Mouse (Mus musculus): Measurements from ENCODE around the gene Zfp61. TPM values are rescaled to one million over a fixed set of nuclear protein-coding genes. Genes with fewer than 3 reads are reported as not detected.

Zfp61 gene
- polyA plus RNA-seq, 1 experiment from 2014 or later: 37.3 TPM

GRCm38 (mm10) chr7:24253779-24254615 lies 47.0 kb downstream of the Zfp61 start:
- WGBS: 64% methylated on average over 9 of the region's 9 CpGs
- no peak overlapping the region for H3K9ac ChIP-seq (replicated peaks; ENCODE audit: low read depth, low read length)
- H3K4me3 ChIP-seq (ENCODE audit: low read depth, low read length): peak overlapping the region; percentile 44
- no peaks in the 10 kb centered on the region for H3K27me3 ChIP-seq (ENCODE audit: control insufficient read depth, insufficient read depth, low read length)
- no peaks in the 10 kb centered on the region for H3K9me3 ChIP-seq (ENCODE audit: control insufficient read depth, low read length)
- H3K36me3 ChIP-seq (ENCODE audit: control insufficient read depth, insufficient read depth, low read length): no peaks in the 10 kb centered on the region
- H3K27ac ChIP-seq (ENCODE audit: low read depth, low read length): no peak overlapping the region
- peak overlapping the region; percentile 64 for H3K4me2 ChIP-seq (ENCODE audit: low read depth, low read length)
- peak; percentile 73 for ATAC-seq (ENCODE audit: low read depth)
- H3K4me1 ChIP-seq (ENCODE audit: control insufficient read depth, insufficient read depth, low read length): 0 out of 2 replicates have a peak, but pooled peaks cover 7% of the 10 kb centered on the region

Small RNA genes within 50 kb of the gene (microRNA-seq; reads per million reads assigned to microRNA genes)
- not detected for gene Gm27592

Other genes with a start within 250 kb of the Zfp61 start
- 0.01 TPM in 1 of 2 replicates, not detected in the other for gene Vmn1r183, start 248.0 kb downstream of the Zfp61 start, polyA plus RNA-seq (2014; fragmentation: Nextera tagmentation; extraction: Ambion mirVana)
- 38.6 and 41.8 TPM in 2 replicates for gene Zfp180, start 219.3 kb downstream of the Zfp61 start, polyA plus RNA-seq (2014; fragmentation: Nextera tagmentation; extraction: Ambion mirVana)
- gene Zfp112, start 188.9 kb downstream of the Zfp61 start, polyA plus RNA-seq (2014; fragmentation: Nextera tagmentation; extraction: Ambion mirVana): 11.2 and 11.7 TPM in 2 replicates
- 27.8 and 32.4 TPM in 2 replicates for gene Zfp235, start 167.1 kb downstream of the Zfp61 start, polyA plus RNA-seq (2014; fragmentation: Nextera tagmentation; extraction: Ambion mirVana)
- gene Zfp114, start 126.2 kb downstream of the Zfp61 start, polyA plus RNA-seq (2014; fragmentation: Nextera tagmentation; extraction: Ambion mirVana): 3.8 and 4.0 TPM in 2 replicates
- 4.5 and 6.7 TPM in 2 replicates for gene Zfp111, start 89.8 kb downstream of the Zfp61 start, polyA plus RNA-seq (2014; fragmentation: Nextera tagmentation; extraction: Ambion mirVana)
- gene Zfp109, start 63.7 kb downstream of the Zfp61 start, polyA plus RNA-seq (2014; fragmentation: Nextera tagmentation; extraction: Ambion mirVana): 3.8 and 4.5 TPM in 2 replicates
- gene Zfp108, start 46.4 kb downstream of the Zfp61 start, polyA plus RNA-seq (2014; fragmentation: Nextera tagmentation; extraction: Ambion mirVana): 7.0 and 7.2 TPM in 2 replicates
- 6.4 and 8.9 TPM in 2 replicates for gene Zfp93, start 30.8 kb downstream of the Zfp61 start, polyA plus RNA-seq (2014; fragmentation: Nextera tagmentation; extraction: Ambion mirVana)
- 19.2 and 24.2 TPM in 2 replicates for gene Zfp94, start 15.4 kb upstream of the Zfp61 start, polyA plus RNA-seq (2014; fragmentation: Nextera tagmentation; extraction: Ambion mirVana)
- 0.32 and 0.99 TPM in 2 replicates for gene Tescl, start 32.7 kb upstream of the Zfp61 start, polyA plus RNA-seq (2014; fragmentation: Nextera tagmentation; extraction: Ambion mirVana)
- not detected in 2 replicates for gene Lypd5, start 48.0 kb upstream of the Zfp61 start, polyA plus RNA-seq (2014; fragmentation: Nextera tagmentation; extraction: Ambion mirVana)
- gene Kcnn4, start 69.0 kb upstream of the Zfp61 start, polyA plus RNA-seq (2014; fragmentation: Nextera tagmentation; extraction: Ambion mirVana): 2.0 and 2.1 TPM in 2 replicates
- gene Smg9, start 98.4 kb upstream of the Zfp61 start, polyA plus RNA-seq (2014; fragmentation: Nextera tagmentation; extraction: Ambion mirVana): 32.9 and 34.9 TPM in 2 replicates
- not detected in 2 replicates for gene Irgc1, start 151.1 kb upstream of the Zfp61 start, polyA plus RNA-seq (2014; fragmentation: Nextera tagmentation; extraction: Ambion mirVana)
- 0.81 and 1.6 TPM in 2 replicates for gene Plaur, start 161.3 kb upstream of the Zfp61 start, polyA plus RNA-seq (2014; fragmentation: Nextera tagmentation; extraction: Ambion mirVana)
- gene Cadm4, start 180.8 kb upstream of the Zfp61 start, polyA plus RNA-seq (2014; fragmentation: Nextera tagmentation; extraction: Ambion mirVana): 15.9 and 22.6 TPM in 2 replicates
- 165 and 211 TPM in 2 replicates for gene Zfp428, start 205.8 kb upstream of the Zfp61 start, polyA plus RNA-seq (2014; fragmentation: Nextera tagmentation; extraction: Ambion mirVana)
- gene AC161166.1, start 211.2 kb upstream of the Zfp61 start, polyA plus RNA-seq (2014; fragmentation: Nextera tagmentation; extraction: Ambion mirVana): 1.6 and 2.2 TPM in 2 replicates
- gene Irgq, start 229.5 kb upstream of the Zfp61 start, polyA plus RNA-seq (2014; fragmentation: Nextera tagmentation; extraction: Ambion mirVana): 21.5 and 27.0 TPM in 2 replicates
- not detected in 2 replicates for gene Pinlyp, start 244.9 kb upstream of the Zfp61 start, polyA plus RNA-seq (2014; fragmentation: Nextera tagmentation; extraction: Ambion mirVana)
- gene Xrcc1, start 245.1 kb upstream of the Zfp61 start, polyA plus RNA-seq (2014; fragmentation: Nextera tagmentation; extraction: Ambion mirVana): 54.1 and 57.4 TPM in 2 replicates